Mouse (Mus musculus): ENCODE measurements around the gene Mettl5. TPM values are rescaled to one million over a fixed set of nuclear protein-coding genes. Genes with fewer than 3 reads are reported as not detected.

The Mettl5 gene
- polyA plus RNA-seq, 1 experiment from 2014 or later, result 24.6 TPM

- no peak for ATAC-seq
- no peak for TF ChIP-seq CTCF (IDR thresholded peaks at IDR 0.05; ENCODE audit: low read depth)
- Histone ChIP-seq H3K9ac (ENCODE audit: low read depth, low read length) (no peak overlapping the region), H3K9me3 (ENCODE audit: control insufficient read depth) (no peaks in the 10 kb centered on the region), H3K4me3 (ENCODE audit: low read depth, low read length) (no peak overlapping the region), H3K4me2 (replicated peaks; ENCODE audit: low read depth) (no peak overlapping the region), H3K27me3 (replicated peaks; ENCODE audit: control insufficient read depth, insufficient read depth, low read length) (no peaks in the 10 kb centered on the region), H3K27ac (ENCODE audit: low read depth, low read length) (no peak overlapping the region), H3K36me3 (ENCODE audit: control insufficient read depth, insufficient read depth) (no peaks in the 10 kb centered on the region), H3K4me1 (replicated peaks; ENCODE audit: control insufficient read depth, insufficient read depth, low read length) (no peaks in the 10 kb centered on the region)
- WGBS, result 55% methylated on average over 7 of the region's 7 CpGs
Observed at GRCm38 (mm10) chr2:69890843-69891242, 5.4 kb upstream of the Mettl5 start.

DNA sequence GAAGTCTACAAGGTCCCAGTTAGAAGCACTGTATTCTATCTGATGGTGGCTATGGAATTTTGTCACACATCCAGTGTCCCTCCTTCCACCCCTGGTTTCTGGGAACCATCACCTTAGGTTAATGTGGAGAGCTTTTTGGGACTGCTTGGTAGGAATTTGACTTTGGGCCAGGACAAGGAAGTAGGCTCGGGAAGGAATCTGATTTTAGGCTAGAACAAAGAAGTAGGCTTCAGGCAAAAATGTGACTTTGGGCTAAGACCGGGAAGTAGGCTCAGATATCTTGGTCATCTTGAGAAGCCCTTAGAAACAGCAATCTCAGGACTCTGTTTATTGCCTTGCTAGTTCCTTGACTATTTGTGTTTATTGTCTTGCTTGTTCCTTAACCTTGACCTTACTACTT, 3.5 kb upstream of the Mettl5 start:
- Histone ChIP-seq H3K4me3 (ENCODE audit: low read depth, low read length) (no peak overlapping the region), H3K27ac (ENCODE audit: low read depth, low read length) (no peak overlapping the region), H3K9ac (ENCODE audit: low read depth, low read length) (no peak overlapping the region), H3K27me3 (replicated peaks; ENCODE audit: control insufficient read depth, insufficient read depth, low read length) (no peaks in the 10 kb centered on the region), H3K9me3 (ENCODE audit: control insufficient read depth) (no peaks in the 10 kb centered on the region), H3K36me3 (ENCODE audit: control insufficient read depth, insufficient read depth) (no peaks in the 10 kb centered on the region), H3K4me2 (replicated peaks; ENCODE audit: low read depth) (no peak overlapping the region), H3K4me1 (replicated peaks; ENCODE audit: control insufficient read depth, insufficient read depth, low read length) (no peaks in the 10 kb centered on the region)
- no peak for TF ChIP-seq CTCF (IDR thresholded peaks at IDR 0.05; ENCODE audit: low read depth)
- no peak for ATAC-seq
- WGBS, result 76% methylated on average over 2 of the region's 2 CpGs

- ATAC-seq, result peak; percentile 26
- TF ChIP-seq CTCF (IDR thresholded peaks at IDR 0.05; ENCODE audit: low read depth), result no peak
- Histone ChIP-seq H3K9me3 (ENCODE audit: control insufficient read depth) (no peaks in the 10 kb centered on the region), H3K36me3 (ENCODE audit: control insufficient read depth, insufficient read depth) (no peaks in the 10 kb centered on the region), H3K27ac (ENCODE audit: low read depth, low read length) (peak overlapping the region; percentile 74; the same call in 1 of the 2 replicates), H3K4me2 (replicated peaks; ENCODE audit: low read depth) (peak overlapping the region; percentile 85), H3K9ac (ENCODE audit: low read depth, low read length) (peak overlapping the region; percentile 78), H3K4me1 (replicated peaks; ENCODE audit: control insufficient read depth, insufficient read depth, low read length) (no peaks in the 10 kb centered on the region), H3K4me3 (ENCODE audit: low read depth, low read length) (peak overlapping the region; percentile 68), H3K27me3 (replicated peaks; ENCODE audit: control insufficient read depth, insufficient read depth, low read length) (no peaks in the 10 kb centered on the region)
- 4% methylated on average over 12 of the region's 12 CpGs for WGBS
Observed at GRCm38 (mm10) chr2:69885050-69885449, 365 bp downstream of the Mettl5 start.

DNA sequence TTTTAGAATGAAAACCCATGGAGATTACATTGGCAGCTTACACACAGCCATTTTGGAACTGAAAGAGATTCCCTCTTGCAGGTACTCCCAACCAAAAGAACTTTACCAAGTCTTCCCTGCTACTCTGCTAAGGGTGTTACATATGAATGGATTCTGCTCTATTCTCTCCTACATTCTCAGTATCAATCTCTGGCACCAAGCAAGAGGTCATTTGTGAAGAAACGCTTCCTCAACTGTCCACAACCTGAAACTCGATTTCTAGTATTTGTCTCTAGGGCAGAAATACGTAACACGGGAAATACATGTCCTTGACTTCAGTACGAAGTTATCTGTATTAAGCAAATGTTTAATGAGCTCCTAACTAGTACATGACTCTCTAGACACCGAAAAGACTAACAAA, 834 bp downstream of the Mettl5 start:
- peak overlapping the region; percentile 68 for H3K4me3 ChIP-seq (ENCODE audit: low read depth, low read length)
- H3K9ac ChIP-seq (ENCODE audit: low read depth, low read length), result peak overlapping the region; percentile 78; the same call in 1 of the 2 replicates
- no peaks in the 10 kb centered on the region for H3K27me3 ChIP-seq (replicated peaks; ENCODE audit: control insufficient read depth, insufficient read depth, low read length)
- no peaks in the 10 kb centered on the region for H3K36me3 ChIP-seq (ENCODE audit: control insufficient read depth, insufficient read depth)
- no peaks in the 10 kb centered on the region for H3K9me3 ChIP-seq (ENCODE audit: control insufficient read depth)
- peak overlapping the region; percentile 85 for H3K4me2 ChIP-seq (replicated peaks; ENCODE audit: low read depth)
- no peaks in the 10 kb centered on the region for H3K4me1 ChIP-seq (replicated peaks; ENCODE audit: control insufficient read depth, insufficient read depth, low read length)
- no peak for ATAC-seq
- WGBS, result 34% methylated on average over 6 of the region's 6 CpGs
- no peak overlapping the region for H3K27ac ChIP-seq (ENCODE audit: low read depth, low read length)
- TF ChIP-seq CTCF (IDR thresholded peaks at IDR 0.05; ENCODE audit: low read depth), result no peak

DNA sequence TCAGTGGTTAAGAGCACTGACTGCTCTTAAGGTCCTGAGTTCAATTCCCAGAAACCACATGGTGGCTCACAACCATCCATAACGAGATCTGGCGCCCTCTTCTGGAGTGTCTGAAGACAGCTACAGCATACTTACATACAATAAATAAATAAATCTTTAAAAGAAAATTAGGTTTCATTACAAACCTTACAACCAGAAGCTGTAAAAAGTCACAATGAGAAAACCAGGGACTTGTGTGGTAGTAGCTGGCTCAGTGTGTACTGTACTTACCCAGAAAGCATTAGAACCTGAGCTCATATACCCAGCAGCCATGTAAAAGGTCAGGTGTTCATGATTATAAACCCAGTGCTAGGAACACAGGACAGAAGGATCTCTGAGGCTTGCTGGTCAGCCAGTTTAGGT, 1.4 kb downstream of the Mettl5 start:
- Histone ChIP-seq H3K4me3 (ENCODE audit: low read depth, low read length) (no peak overlapping the region), H3K9ac (ENCODE audit: low read depth, low read length) (no peak overlapping the region), H3K27me3 (replicated peaks; ENCODE audit: control insufficient read depth, insufficient read depth, low read length) (no peaks in the 10 kb centered on the region), H3K4me2 (replicated peaks; ENCODE audit: low read depth) (peak overlapping the region; percentile 85; the same call in 1 of the 2 replicates), H3K27ac (ENCODE audit: low read depth, low read length) (no peak overlapping the region), H3K4me1 (replicated peaks; ENCODE audit: control insufficient read depth, insufficient read depth, low read length) (no peaks in the 10 kb centered on the region), H3K9me3 (ENCODE audit: control insufficient read depth) (no peaks in the 10 kb centered on the region), H3K36me3 (ENCODE audit: control insufficient read depth, insufficient read depth) (no peaks in the 10 kb centered on the region)
- 66% methylated on average over 2 of the region's 2 CpGs for WGBS
- peak; percentile 54 for TF ChIP-seq CTCF (IDR thresholded peaks at IDR 0.05; ENCODE audit: low read depth)
- no peak for ATAC-seq

DNA sequence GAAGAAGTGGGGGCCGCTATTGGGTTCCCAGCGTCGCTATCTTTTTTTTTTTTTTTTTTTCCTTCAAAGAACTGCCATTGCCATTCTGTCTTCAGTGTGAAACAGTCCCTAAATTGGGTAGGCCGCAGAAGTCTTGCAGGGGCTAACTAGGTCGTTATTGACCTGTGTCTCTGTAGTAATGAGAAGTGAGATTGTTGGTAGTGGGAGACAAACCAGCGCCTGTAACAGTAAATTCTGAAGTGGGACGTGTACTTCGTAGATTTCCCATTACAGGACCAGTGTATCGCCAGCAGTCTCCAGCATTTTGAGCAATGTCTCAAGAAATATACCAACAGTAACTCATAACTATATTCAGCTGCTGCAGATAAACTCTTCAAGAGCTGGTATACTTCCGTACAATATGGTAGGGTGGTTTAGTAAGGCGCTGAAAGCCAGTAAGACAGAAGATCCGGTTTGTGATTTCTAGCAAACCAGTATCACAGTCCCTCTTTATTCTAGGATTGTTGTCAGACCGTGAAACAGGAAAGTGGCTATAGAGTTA, 23.2 kb downstream of the Mettl5 start:
- TF ChIP-seq CTCF (IDR thresholded peaks at IDR 0.05; ENCODE audit: low read depth), result no peak
- Histone ChIP-seq H3K27me3 (replicated peaks; ENCODE audit: control insufficient read depth, insufficient read depth, low read length) (no peaks in the 10 kb centered on the region), H3K9ac (ENCODE audit: low read depth, low read length) (peak overlapping the region; percentile 87), H3K4me1 (replicated peaks; ENCODE audit: control insufficient read depth, insufficient read depth, low read length) (no peaks in the 10 kb centered on the region), H3K36me3 (ENCODE audit: control insufficient read depth, insufficient read depth) (peaks cover 4% of the 10 kb centered on the region; the same call in 1 of the 2 replicates), H3K4me2 (replicated peaks; ENCODE audit: low read depth) (peak overlapping the region; percentile 67), H3K9me3 (ENCODE audit: control insufficient read depth) (no peaks in the 10 kb centered on the region), H3K27ac (ENCODE audit: low read depth, low read length) (peak overlapping the region; percentile 86), H3K4me3 (ENCODE audit: low read depth, low read length) (peak overlapping the region; percentile 97)
- no peak for ATAC-seq
- WGBS, result under 1% methylated on average over 13 of the region's 13 CpGs

Data from intestine, postnatal 0 days (tissue).